Mouse (Mus musculus): ENCODE measurements around the gene Gldc. TPM values are rescaled to one million over a fixed set of nuclear protein-coding genes. Genes with fewer than 3 reads are reported as not detected.

Gldc gene
- polyA plus RNA-seq, 1 experiment: 0.16 TPM

GRCm38 (mm10) chr19:30090163-30090562 is 85.1 kb downstream of the Gldc start:
- Histone ChIP-seq H3K4me1 (ENCODE audit: control insufficient read depth, insufficient read depth, insufficient read length, low read length) (no peaks in the 10 kb centered on the region), H3K36me3 (ENCODE audit: control insufficient read depth, insufficient read depth, low read length) (peaks cover 50% of the 10 kb centered on the region), H3K4me3 (ENCODE audit: low read depth, low read length) (no peak overlapping the region), H3K27me3 (ENCODE audit: control insufficient read depth, insufficient read depth, low read length) (no peaks in the 10 kb centered on the region), H3K27ac (ENCODE audit: insufficient read depth, low read depth, low read length) (no peak overlapping the region)
- TF ChIP-seq POLR2A (IDR thresholded peaks at IDR 0.05; ENCODE audit: low read depth, low read length): no peak
- TF ChIP-seq CTCF (IDR thresholded peaks at IDR 0.05; ENCODE audit: extremely low read depth, insufficient read length, insufficient replicate concordance, low read depth, low read length): no peak
- WGBS: 93% methylated on average over 6 of the region's 6 CpGs

GRCm38 (mm10) chr19:30065797-30066196 is 109.4 kb downstream of the Gldc start:
- Histone ChIP-seq H3K27me3 (ENCODE audit: control insufficient read depth, insufficient read depth, low read length) (no peaks in the 10 kb centered on the region), H3K27ac (ENCODE audit: insufficient read depth, low read depth, low read length) (no peak overlapping the region), H3K4me3 (ENCODE audit: low read depth, low read length) (no peak overlapping the region), H3K4me1 (ENCODE audit: control insufficient read depth, insufficient read depth, insufficient read length, low read length) (no peaks in the 10 kb centered on the region), H3K36me3 (ENCODE audit: control insufficient read depth, insufficient read depth, low read length) (peaks cover 2% of the 10 kb centered on the region; the same call in 1 of the 2 replicates)
- WGBS: 32% methylated on average over 4 of the region's 4 CpGs
- no peak for TF ChIP-seq CTCF (IDR thresholded peaks at IDR 0.05; ENCODE audit: extremely low read depth, insufficient read length, insufficient replicate concordance, low read depth, low read length)
- TF ChIP-seq POLR2A (IDR thresholded peaks at IDR 0.05; ENCODE audit: low read depth, low read length): no peak

- H3K4me1 ChIP-seq (ENCODE audit: control insufficient read depth, insufficient read depth, insufficient read length, low read length): no peaks in the 10 kb centered on the region
- 90% methylated on average over 2 of the region's 2 CpGs for WGBS
- TF ChIP-seq POLR2A (IDR thresholded peaks at IDR 0.05; ENCODE audit: low read depth, low read length): no peak
These were observed 121.0 kb downstream of the Gldc start for GRCm38 (mm10) chr19:30054218-30054617.

GRCm38 (mm10) chr19:30051479-30051878 is 123.8 kb downstream of the Gldc start:
- Histone ChIP-seq H3K27ac (ENCODE audit: insufficient read depth, low read depth, low read length) (no peak overlapping the region), H3K27me3 (ENCODE audit: control insufficient read depth, insufficient read depth, low read length) (no peaks in the 10 kb centered on the region), H3K4me3 (ENCODE audit: low read depth, low read length) (no peak overlapping the region), H3K36me3 (ENCODE audit: control insufficient read depth, insufficient read depth, low read length) (peaks cover 1% of the 10 kb centered on the region), H3K4me1 (ENCODE audit: control insufficient read depth, insufficient read depth, insufficient read length, low read length) (no peaks in the 10 kb centered on the region)
- WGBS: 87% methylated on average over 3 of the region's 3 CpGs
- TF ChIP-seq CTCF (IDR thresholded peaks at IDR 0.05; ENCODE audit: extremely low read depth, insufficient read length, insufficient replicate concordance, low read depth, low read length) (no peak), POLR2A (IDR thresholded peaks at IDR 0.05; ENCODE audit: low read depth, low read length) (no peak)

More at GRCm38 (mm10) chr19:30054218-30054617, 121.0 kb downstream of the Gldc start:
- H3K4me3 ChIP-seq (ENCODE audit: low read depth, low read length): no peak overlapping the region
- 0 out of 2 replicates have a peak, but pooled peaks cover 4% of the 10 kb centered on the region for H3K36me3 ChIP-seq (ENCODE audit: control insufficient read depth, insufficient read depth, low read length)
- H3K27me3 ChIP-seq (ENCODE audit: control insufficient read depth, insufficient read depth, low read length): no peaks in the 10 kb centered on the region
- no peak overlapping the region for H3K27ac ChIP-seq (ENCODE audit: insufficient read depth, low read depth, low read length)

- no peak for TF ChIP-seq CTCF (IDR thresholded peaks at IDR 0.05; ENCODE audit: extremely low read depth, insufficient read length, insufficient replicate concordance, low read depth, low read length)
- no peak for TF ChIP-seq POLR2A (IDR thresholded peaks at IDR 0.05; ENCODE audit: low read depth, low read length)
- H3K4me3 ChIP-seq (ENCODE audit: low read depth, low read length): no peak overlapping the region
- WGBS: 92% methylated on average over 2 of the region's 2 CpGs
- no peak overlapping the region for H3K27ac ChIP-seq (ENCODE audit: insufficient read depth, low read depth, low read length)
- peaks cover 1% of the 10 kb centered on the region for H3K36me3 ChIP-seq (ENCODE audit: control insufficient read depth, insufficient read depth, low read length)
- H3K4me1 ChIP-seq (ENCODE audit: control insufficient read depth, insufficient read depth, insufficient read length, low read length): no peaks in the 10 kb centered on the region
- no peaks in the 10 kb centered on the region for H3K27me3 ChIP-seq (ENCODE audit: control insufficient read depth, insufficient read depth, low read length)
These were observed 124.6 kb downstream of the Gldc start for GRCm38 (mm10) chr19:30050584-30050983.

Other genes starting within 250 kb of the Gldc start
- not detected in 2 replicates for gene Trpd52l3, start 171.6 kb downstream of the Gldc start, polyA plus RNA-seq (2012; rRNA removed)
- 4.3 and 8.7 TPM in 2 replicates for gene Uhrf2, start 144.9 kb downstream of the Gldc start, polyA plus RNA-seq (2012; rRNA removed)
- gene Mbl2, start 57.5 kb upstream of the Gldc start, polyA plus RNA-seq (2012; rRNA removed): 1.6 and 7.9 TPM in 2 replicates